Mouse (Mus musculus): ENCODE measurements at regions not wholly inside any gene's neighbourhood (a gene's known extent, or its start where the extent isn't known, plus 50 kb on each side); places are given as distances from the start of the nearest gene placed in this dataset.
A peak's percentile ranks its signal among the peaks of the same experiment; 100 is the strongest.

- no peak for ATAC-seq (replicated peaks; ENCODE audit: low read depth, poor library complexity, severe bottlenecking)
Observed at GRCm38 (mm10) chr12:107124263-107124885, 364.1 kb upstream of the 3110018I06Rik start.

GRCm38 (mm10) chr12:107125201-107125600 lies 363.2 kb upstream of the 3110018I06Rik start:
- no peak for ATAC-seq (replicated peaks; ENCODE audit: low read depth, poor library complexity, severe bottlenecking)

GRCm38 (mm10) chr12:107126056-107126455 lies 362.4 kb upstream of the 3110018I06Rik start:
- ATAC-seq (replicated peaks; ENCODE audit: low read depth, poor library complexity, severe bottlenecking): no peak

GRCm38 (mm10) chr12:107127591-107127990 lies 360.8 kb upstream of the 3110018I06Rik start:
- no peak for ATAC-seq (replicated peaks; ENCODE audit: low read depth, poor library complexity, severe bottlenecking)

- ATAC-seq (replicated peaks; ENCODE audit: low read depth, poor library complexity, severe bottlenecking): no peak
Observed at GRCm38 (mm10) chr12:107129232-107129631, 359.2 kb upstream of the 3110018I06Rik start.

DNA sequence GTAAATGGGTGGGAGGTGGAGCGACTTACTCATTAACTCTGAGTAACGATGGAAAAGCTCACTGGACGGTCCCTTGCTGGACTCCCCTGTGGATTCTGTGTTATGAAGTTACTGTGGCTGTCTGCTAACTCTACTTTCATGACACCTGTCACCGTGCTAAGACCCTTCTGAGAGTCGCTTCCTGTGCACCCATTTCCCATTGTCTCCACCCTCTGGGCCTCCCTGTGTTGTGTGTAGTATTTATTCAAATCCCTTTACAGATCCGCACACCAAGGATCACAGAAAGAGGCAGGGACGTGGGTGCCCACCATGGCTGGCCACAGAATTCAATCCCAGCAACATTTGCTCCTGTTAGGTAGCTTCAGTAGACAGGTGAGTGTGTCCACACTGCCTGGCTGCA lies 357.1 kb upstream of the 3110018I06Rik start:
- ATAC-seq (replicated peaks; ENCODE audit: low read depth, poor library complexity, severe bottlenecking): no peak

GRCm38 (mm10) chr12:107131841-107132240 lies 356.6 kb upstream of the 3110018I06Rik start:
- no peak for ATAC-seq (replicated peaks; ENCODE audit: low read depth, poor library complexity, severe bottlenecking)

DNA sequence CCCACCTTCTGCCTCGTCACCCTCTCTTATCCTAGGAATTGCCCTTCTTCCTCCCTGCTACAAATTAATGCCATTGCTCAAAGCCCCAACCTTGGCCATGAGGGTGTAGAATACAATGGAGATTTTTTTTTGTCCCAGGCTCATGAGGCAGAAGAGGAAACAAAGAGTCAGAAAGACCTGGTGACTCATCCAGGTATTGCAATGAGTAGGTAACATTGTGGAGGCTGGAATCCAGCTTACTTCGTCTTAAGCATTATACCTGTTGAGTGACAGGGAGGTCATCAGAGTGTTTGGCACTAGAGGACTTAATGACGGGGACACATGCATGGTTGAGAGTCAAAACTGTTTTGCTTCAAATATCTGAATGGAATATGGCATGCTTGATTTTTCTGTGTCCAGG lies 355.9 kb upstream of the 3110018I06Rik start:
- no peak for ATAC-seq (replicated peaks; ENCODE audit: low read depth, poor library complexity, severe bottlenecking)

DNA sequence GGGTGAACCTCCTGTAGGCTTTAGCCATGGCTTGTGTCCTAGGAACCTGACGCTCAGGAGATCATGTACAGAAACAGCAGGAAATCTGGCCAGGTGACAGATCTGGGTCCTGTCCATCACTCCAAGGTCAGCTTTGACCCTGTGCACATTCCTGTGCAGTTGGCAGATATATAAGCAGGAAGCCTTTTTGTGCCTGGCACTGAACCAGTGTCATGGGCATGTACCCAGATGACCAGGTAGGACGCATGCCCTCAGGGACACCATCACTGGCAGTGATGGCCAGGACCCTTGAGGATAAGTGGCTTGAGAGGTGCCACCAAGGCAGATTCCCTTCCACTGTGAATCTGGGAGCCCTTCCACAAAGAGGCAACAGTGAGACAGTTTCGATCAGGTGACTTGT lies 354.1 kb upstream of the 3110018I06Rik start:
- no peak for ATAC-seq (replicated peaks; ENCODE audit: low read depth, poor library complexity, severe bottlenecking)

DNA sequence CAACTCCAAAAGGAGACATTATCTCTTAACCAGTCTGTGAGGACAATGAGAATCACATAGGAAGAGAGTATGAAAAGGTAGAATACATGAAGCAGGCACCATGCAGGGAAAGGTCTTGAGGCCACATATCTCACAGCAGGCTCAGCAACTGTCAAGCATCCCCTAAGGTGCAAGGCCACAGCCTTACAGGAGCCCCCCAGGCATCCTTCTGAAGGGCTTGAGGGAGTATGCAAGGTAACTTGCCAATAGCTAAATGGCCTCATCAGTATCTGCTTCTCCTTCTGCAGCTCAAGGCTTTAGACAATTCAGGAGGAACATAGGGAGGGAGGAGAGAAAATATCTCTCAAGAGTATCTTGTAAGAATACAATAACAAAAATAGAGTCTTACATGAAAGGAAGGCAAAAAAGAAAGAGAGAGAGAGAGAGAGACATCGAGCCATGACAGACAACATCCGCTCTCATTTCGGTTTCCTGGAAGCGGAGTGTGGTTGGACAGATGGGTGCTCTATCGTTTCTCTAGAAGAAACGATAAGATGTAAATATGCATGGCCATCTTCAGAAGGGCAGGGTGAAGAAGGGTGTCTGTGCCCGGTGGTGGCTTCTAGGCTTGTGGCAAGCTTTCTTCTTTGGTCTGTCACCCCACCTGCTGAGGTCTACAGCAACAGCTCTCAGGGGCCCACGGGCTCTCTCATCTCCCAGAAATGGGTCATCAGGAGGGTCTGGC lies 349.6 kb upstream of the 3110018I06Rik start:
- ATAC-seq (replicated peaks; ENCODE audit: low read depth, poor library complexity, severe bottlenecking): no peak

DNA sequence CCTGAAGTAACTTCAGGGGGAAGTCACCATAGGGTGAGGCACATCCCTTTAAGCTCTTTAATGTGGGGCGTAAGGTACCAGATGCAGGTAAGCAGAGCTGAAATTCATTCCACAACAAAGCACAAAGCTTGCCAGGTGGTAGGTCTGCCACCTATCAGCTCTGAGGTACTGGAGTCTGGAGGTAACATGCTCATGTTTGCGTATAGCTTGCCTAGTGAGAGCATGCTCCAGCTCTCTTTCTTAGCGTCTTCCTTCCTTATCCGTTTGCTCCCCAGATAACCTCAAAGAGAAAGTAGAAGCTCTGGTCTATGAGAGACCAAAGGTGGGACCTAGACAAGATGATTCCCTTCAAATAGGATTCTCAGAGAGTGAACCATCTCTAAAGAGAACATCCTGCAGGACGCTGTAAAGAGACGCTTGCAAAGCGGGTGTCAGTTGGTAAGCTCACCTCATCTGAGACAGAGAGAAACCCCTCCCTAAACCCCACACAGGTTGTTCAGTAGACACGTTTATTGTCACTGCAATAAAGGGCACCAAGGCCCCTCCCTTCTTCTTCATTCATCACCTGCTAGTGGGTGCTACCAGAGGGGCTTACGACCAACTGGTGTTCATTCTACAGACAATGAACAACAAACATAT lies 347.4 kb upstream of the 3110018I06Rik start:
- ATAC-seq (replicated peaks; ENCODE audit: low read depth, poor library complexity, severe bottlenecking): no peak

DNA sequence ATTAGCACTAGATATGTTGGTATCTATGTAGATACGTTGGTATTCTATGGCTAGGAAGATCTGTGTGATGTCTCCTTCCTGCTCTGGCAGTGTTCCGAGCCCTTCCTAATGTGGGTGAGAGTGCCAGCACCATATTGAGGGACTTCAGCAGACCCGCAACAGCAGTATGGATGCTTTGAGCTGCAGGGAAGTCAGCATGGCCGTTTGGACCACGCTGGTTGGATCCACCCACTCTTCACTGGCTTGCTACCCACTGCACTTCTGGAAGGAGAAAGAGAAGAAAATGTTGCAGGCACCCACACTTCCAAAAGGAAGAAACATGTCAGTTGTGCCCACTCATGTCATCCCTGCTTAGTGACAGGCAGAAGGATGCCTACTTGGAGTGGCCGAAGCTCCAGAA lies 346.2 kb upstream of the 3110018I06Rik start:
- ATAC-seq (replicated peaks; ENCODE audit: low read depth, poor library complexity, severe bottlenecking): no peak

- ATAC-seq (replicated peaks; ENCODE audit: low read depth, poor library complexity, severe bottlenecking): no peak
Observed at GRCm38 (mm10) chr12:107146608-107147121, 341.8 kb upstream of the 3110018I06Rik start.

DNA sequence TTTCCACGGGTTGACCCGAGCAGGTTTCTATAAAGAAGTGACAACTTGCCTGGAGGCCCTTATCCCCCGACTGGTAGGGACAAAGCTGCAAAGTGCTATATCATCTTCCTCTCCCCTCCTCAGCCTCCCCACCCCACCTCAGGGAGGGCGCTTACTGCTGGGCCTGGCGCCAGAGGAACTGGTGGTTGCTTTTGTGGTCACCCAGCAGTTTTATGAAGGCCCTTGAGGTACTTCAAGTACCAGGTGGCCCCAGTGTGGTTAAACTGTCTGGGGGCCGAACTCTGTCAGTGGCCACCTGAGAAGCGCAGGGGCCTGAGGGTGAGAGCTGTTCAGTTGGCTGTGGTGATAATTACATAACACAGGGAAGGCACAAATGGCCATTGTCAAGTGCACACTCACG lies 340.0 kb upstream of the 3110018I06Rik start:
- ATAC-seq (replicated peaks; ENCODE audit: low read depth, poor library complexity, severe bottlenecking): peak; percentile 92

- ATAC-seq (replicated peaks; ENCODE audit: low read depth, poor library complexity, severe bottlenecking): no peak
Observed at GRCm38 (mm10) chr12:107151089-107151488, 337.3 kb upstream of the 3110018I06Rik start.

- no peak for ATAC-seq (replicated peaks; ENCODE audit: low read depth, poor library complexity, severe bottlenecking)
Observed at GRCm38 (mm10) chr12:107154668-107155067, 333.8 kb upstream of the 3110018I06Rik start.

DNA sequence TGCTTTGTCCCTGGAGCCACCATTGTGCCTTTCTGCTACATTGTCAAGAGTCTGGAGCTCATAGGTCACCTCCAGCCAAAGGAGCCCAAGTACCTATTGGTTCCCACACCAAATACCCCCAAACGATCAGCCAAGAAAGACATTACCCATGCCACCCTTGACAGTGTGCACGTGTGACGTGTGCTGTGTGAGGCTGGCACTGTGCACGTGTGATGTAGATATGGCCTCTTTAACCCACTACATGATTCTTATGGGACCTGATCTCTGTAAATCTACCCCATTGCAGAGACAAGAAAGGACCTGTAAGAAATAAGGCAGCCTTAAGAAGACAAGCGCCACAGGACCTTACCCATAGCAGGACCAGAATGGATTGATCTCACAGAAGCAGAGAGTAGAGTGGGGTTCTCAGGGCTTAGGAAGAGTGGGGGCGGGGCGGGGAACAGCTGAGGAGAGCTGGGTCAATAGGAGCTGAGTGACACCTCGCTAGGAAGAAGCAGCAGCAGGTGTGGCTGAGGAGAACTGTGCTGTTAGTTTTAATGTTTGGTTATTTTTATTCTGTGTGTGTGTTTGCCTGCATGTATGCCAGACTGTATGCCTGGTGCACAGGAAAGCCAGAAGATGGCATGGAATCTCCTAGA lies 331.5 kb upstream of the 3110018I06Rik start:
- no peak for ATAC-seq (replicated peaks; ENCODE audit: low read depth, poor library complexity, severe bottlenecking)

GRCm38 (mm10) chr12:107159126-107159525 lies 329.3 kb upstream of the 3110018I06Rik start:
- ATAC-seq (replicated peaks; ENCODE audit: low read depth, poor library complexity, severe bottlenecking): no peak

DNA sequence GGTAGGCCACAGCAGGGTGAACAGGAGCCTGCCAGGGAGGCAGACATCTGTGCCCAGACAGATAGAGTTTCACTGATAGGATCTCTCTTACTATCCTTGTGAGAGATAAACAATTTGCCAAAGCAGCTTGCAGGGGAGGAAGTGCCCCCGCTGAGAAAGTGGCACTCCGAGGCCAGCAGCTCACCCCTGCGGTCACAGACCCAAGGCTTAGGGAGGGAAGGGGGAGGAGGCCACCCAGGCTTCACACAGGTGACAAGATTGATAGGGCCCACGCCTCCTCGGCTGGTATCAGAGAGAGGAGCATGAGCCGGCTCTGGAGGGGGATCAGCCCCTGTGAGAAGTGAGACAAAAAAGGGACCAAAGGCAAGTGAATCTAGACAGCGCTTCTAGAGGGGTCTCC lies 328.3 kb upstream of the 3110018I06Rik start:
- ATAC-seq (replicated peaks; ENCODE audit: low read depth, poor library complexity, severe bottlenecking): peak; percentile 86

DNA sequence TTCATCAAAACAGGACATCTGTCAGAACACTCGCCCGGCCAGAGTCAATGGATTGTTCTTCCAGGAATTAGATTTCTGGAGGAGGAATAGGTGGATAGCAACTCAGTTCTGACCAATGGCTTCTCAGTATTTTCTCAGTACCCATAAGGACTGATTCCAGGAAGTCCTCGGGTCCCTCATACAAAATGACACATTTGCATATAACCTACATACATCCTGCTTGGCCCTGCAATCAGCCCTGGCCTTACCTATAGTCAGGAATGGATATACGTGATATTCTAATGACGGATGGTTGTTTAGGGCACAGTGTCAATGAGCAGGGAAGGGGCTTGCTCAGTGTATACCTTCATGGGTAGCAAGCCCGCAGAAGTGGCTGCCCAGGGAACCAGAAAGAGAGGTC lies 327.8 kb upstream of the 3110018I06Rik start:
- ATAC-seq (replicated peaks; ENCODE audit: low read depth, poor library complexity, severe bottlenecking): no peak

DNA sequence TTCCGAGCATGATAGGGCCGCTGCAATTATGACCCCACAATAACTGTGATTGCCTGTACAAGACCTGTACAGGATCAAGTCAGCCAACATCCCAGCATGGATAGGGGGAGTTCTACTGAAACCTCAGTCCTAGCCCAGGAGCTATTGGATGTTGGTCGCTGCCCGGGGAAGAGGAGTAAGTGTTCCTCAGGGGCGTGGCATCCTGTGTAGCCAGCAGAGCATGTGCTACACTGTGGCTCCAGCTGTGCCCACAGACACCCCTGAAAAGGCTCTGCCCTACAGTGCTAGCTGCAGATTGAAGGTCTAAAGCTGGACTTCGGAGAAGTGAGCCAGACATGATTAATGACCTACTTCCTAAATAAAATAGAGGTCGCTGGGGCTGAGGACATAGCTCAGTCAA lies 317.5 kb upstream of the 3110018I06Rik start:
- no peak for ATAC-seq (replicated peaks; ENCODE audit: low read depth, poor library complexity, severe bottlenecking)

All from common myeloid progenitor, adult 5-6 weeks (primary cell).